Mouse (Mus musculus) gonadal fat pad, adult 2 months (tissue): ENCODE data around the gene Dnmbp. TPM values are rescaled to one million over a fixed set of nuclear protein-coding genes. Genes with fewer than 3 reads are reported as not detected.

ENCODE experiments used
- DNase-seq: peaks from one replicate; pipeline ENCODE4 v3.0.0-alpha.2; 2012; ENCODE audit warnings: low read depth
- polyA plus RNA-seq: library from polyadenylated mRNA; depleted of rRNA; stranded (reverse); fragments of >200 nt; gene quantifications from 2 replicates; pipeline ENCODE4 v1.2.3, GENCODE M21; 2012

Gene Dnmbp
- polyA plus RNA-seq, 1 experiment, result 31.6 TPM

- DNase-seq, result no peak
These were observed 4.6 kb upstream of the Dnmbp start for GRCm38 (mm10) chr19:43944566-43944965.

GRCm38 (mm10) chr19:43943076-43943475, 3.1 kb upstream of the Dnmbp start:
- DNase-seq, result no peak

- no peak for DNase-seq
These were observed 721 bp downstream of the Dnmbp start for GRCm38 (mm10) chr19:43939171-43939768.

GRCm38 (mm10) chr19:43938355-43938754, 1.6 kb downstream of the Dnmbp start:
- DNase-seq, result no peak

GRCm38 (mm10) chr19:43930926-43931325, 9.1 kb downstream of the Dnmbp start:
- no peak for DNase-seq

- no peak for DNase-seq
These were observed 9.6 kb downstream of the Dnmbp start for GRCm38 (mm10) chr19:43930366-43930765.

- no peak for DNase-seq
These were observed 10.1 kb downstream of the Dnmbp start for GRCm38 (mm10) chr19:43929869-43930268.

- DNase-seq, result no peak
These were observed 12.0 kb downstream of the Dnmbp start for GRCm38 (mm10) chr19:43927967-43928366.

- no peak for DNase-seq
These were observed 12.9 kb downstream of the Dnmbp start for GRCm38 (mm10) chr19:43927057-43927456.

- no peak for DNase-seq
These were observed 13.6 kb downstream of the Dnmbp start for GRCm38 (mm10) chr19:43926141-43926987.

- DNase-seq, result no peak
These were observed 15.6 kb downstream of the Dnmbp start for GRCm38 (mm10) chr19:43924361-43924760.

- DNase-seq, result no peak
These were observed 17.0 kb downstream of the Dnmbp start for GRCm38 (mm10) chr19:43922963-43923362.

- DNase-seq, result no peak
These were observed 18.6 kb downstream of the Dnmbp start for GRCm38 (mm10) chr19:43921410-43921809.

GRCm38 (mm10) chr19:43920453-43921300, 19.3 kb downstream of the Dnmbp start:
- no peak for DNase-seq

GRCm38 (mm10) chr19:43919841-43920240, 20.1 kb downstream of the Dnmbp start:
- no peak for DNase-seq

GRCm38 (mm10) chr19:43918834-43919233, 21.2 kb downstream of the Dnmbp start:
- DNase-seq, result no peak

GRCm38 (mm10) chr19:43917763-43918162, 22.2 kb downstream of the Dnmbp start:
- DNase-seq, result no peak

GRCm38 (mm10) chr19:43917406-43917691, 22.6 kb downstream of the Dnmbp start:
- no peak for DNase-seq

GRCm38 (mm10) chr19:43916586-43917405, 23.2 kb downstream of the Dnmbp start:
- DNase-seq, result no peak

- DNase-seq, result no peak
These were observed 24.6 kb downstream of the Dnmbp start for GRCm38 (mm10) chr19:43915431-43915830.

- no peak for DNase-seq
These were observed 25.0 kb downstream of the Dnmbp start for GRCm38 (mm10) chr19:43914986-43915385.
